8 mouse cellular contexts compared by ENCODE assay signal in the genomic region with DNA sequence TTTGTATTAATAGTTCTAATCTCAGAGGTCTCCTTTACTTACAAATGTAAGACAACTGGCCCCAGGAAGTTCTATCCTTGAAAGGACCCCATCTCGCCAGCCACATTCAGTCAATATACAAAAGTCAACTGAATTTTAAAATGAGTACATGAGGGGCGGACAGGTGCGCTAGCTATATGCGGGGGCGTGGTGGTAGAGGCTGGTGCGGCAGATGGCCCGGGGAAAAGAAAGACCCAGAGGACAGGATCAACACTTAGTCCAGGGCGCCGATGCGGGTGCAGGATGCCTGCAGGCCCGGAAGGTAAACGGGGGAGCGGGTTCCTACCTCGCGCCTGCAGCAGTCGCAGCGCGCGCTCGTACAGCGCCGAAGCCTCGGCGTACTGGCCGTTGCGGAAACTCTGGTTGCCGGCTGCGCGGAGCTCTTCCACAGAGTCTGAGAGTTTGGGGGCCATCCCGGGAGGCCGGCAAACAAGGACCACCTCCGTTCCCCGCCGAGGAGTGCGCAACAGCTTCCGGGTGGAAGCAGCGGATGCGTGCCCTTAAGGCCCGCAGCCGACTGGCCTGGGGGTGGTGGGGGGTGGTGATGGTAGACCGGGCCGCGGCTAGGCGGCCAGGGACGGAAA. TPM values are rescaled to one million over a fixed set of nuclear protein-coding genes. Genes with fewer than 3 reads are reported as not detected.
DNase-seq lines count a peak whose midpoint lies in the region; ATAC-seq and TF ChIP-seq lines count a peak whose summit lies in the region.

Gene Stk4, plus strand, starts transcription at position 181 of the 623 bp plus-strand sequence.

- DNase-seq in cerebellum, adult 9-11 months: peak; percentile 66
- DNase-seq in cerebellum, postnatal 36 days: no peak
- DNase-seq in urinary bladder, postnatal 25 days (ENCODE audit: low spot score): peak; percentile 19
- no peak for DNase-seq in urinary bladder, postnatal 10 days (ENCODE audit: low spot score)
- DNase-seq in heart, adult 8-10 months (ENCODE audit: low spot score): no peak
- no peak for DNase-seq in layer of hippocampus, adult 2 months (ENCODE audit: low spot score in 2 of 2)
- DNase-seq in thymus, postnatal 25 days: peak; percentile 67

- H3K4me3 ChIP-seq in layer of hippocampus, adult 2 months: peak within 1 kb of the TSS; percentile 95

- no peak for TF ChIP-seq CTCF in layer of hippocampus, adult 2 months (conservative IDR thresholded peaks at IDR 0.05)

- H3K27ac ChIP-seq in layer of hippocampus, adult 2 months: peak within 1 kb of the TSS; percentile 94

- ATAC-seq in megakaryocyte, adult 5-6 weeks (ENCODE audit: poor library complexity, severe bottlenecking): peak; percentile 3; the same call in 1 of the 2 replicates

RNA-seq across cellular contexts. Expression of gene Stk4, which starts in this region (rescaled TPM):
- total RNA-seq in heart, adult 8-10 months (2022): 10 to 100 TPM; 14.1 to 21.5 (median 16.9) TPM
- total RNA-seq in layer of hippocampus, adult 2 months (2021): 10 to 100 TPM; 46.9 to 50.4 TPM
- total RNA-seq in megakaryocyte, adult 5-6 weeks (2015): 227 and 248 TPM in 2 replicates
- 185 and 193 TPM in 2 replicates for total RNA-seq in megakaryocyte, adult 5-6 weeks (2017)

Comparison
In these comparisons a context has a peak if more than half of its experiments do, and no peak if none do; other contexts are left out.
1. DNase-seq: peak in cerebellum, adult 9-11 months (single experiment), urinary bladder, postnatal 25 days (single experiment) and thymus, postnatal 25 days (single experiment); none in cerebellum, postnatal 36 days (0 of 2), urinary bladder, postnatal 10 days (single experiment), heart, adult 8-10 months (single experiment) and layer of hippocampus, adult 2 months (0 of 2).